Comparison of ENCODE assay signal across 8 mouse cellular contexts in genomic region chr5:29478208-29479197, GRCm38 (mm10). TPM values are rescaled to one million over a fixed set of nuclear protein-coding genes. Genes with fewer than 3 reads are reported as not detected.
A peak's percentile ranks its signal among the peaks of the same experiment; 100 is the strongest.
DNase-seq lines count a peak whose midpoint lies in the region; ATAC-seq and TF ChIP-seq lines count a peak whose summit lies in the region.

Gene Mnx1, minus strand, starts transcription at chr5:29478470.

- no peak within 1 kb of the TSS for H3K27ac ChIP-seq in forebrain, embryonic 14.5 days (ENCODE audit: low read depth, low read length)
- no peak within 1 kb of the TSS for H3K27ac ChIP-seq in liver, embryonic 14.5 days

- ATAC-seq in megakaryocyte, adult 5-6 weeks (ENCODE audit: poor library complexity, severe bottlenecking): no peak
- ATAC-seq in forebrain, embryonic 14.5 days: peak; percentile 32; the same call in 1 of the 2 replicates
- ATAC-seq in liver, embryonic 14.5 days (ENCODE audit: insufficient read depth): no peak

- no peak for TF ChIP-seq EP300 in liver, embryonic 14.5 days (IDR thresholded peaks at IDR 0.05; ENCODE audit: low read depth)

- H3K9ac ChIP-seq in forebrain, embryonic 14.5 days (ENCODE audit: low read length): no peak within 1 kb of the TSS
- H3K9ac ChIP-seq in liver, embryonic 14.5 days (replicated peaks): no peak within 1 kb of the TSS

- TF ChIP-seq CTCF in liver, embryonic 14.5 days (IDR thresholded peaks at IDR 0.05; ENCODE audit: low read depth): no peak

- under 1% methylated on average over 65 of the region's 65 CpGs for WGBS in forebrain, embryonic 14.5 days
- under 1% methylated on average over 65 of the region's 65 CpGs for WGBS in liver, embryonic 14.5 days (ENCODE audit: insufficient replicate concordance)

- no peaks in the 10 kb centered on the region for H3K36me3 ChIP-seq in megakaryocyte, embryonic 14.5 days (replicated peaks; ENCODE audit: low read length)
- no peaks in the 10 kb centered on the region for H3K36me3 ChIP-seq in forebrain, embryonic 14.5 days (ENCODE audit: control insufficient read depth, insufficient read depth, low read length)
- H3K36me3 ChIP-seq in liver, embryonic 14.5 days (replicated peaks; ENCODE audit: control insufficient read depth, insufficient read depth, low read depth): no peaks in the 10 kb centered on the region

- peaks cover 95% of the 10 kb centered on the region for H3K27me3 ChIP-seq in megakaryocyte, embryonic 14.5 days (replicated peaks)
- H3K27me3 ChIP-seq in forebrain, embryonic 14.5 days (replicated peaks; ENCODE audit: control insufficient read depth, insufficient read depth, low read length): peaks cover 98% of the 10 kb centered on the region
- H3K27me3 ChIP-seq in liver, embryonic 14.5 days (ENCODE audit: control insufficient read depth, insufficient read depth, low read length): peaks cover 93% of the 10 kb centered on the region

- peaks cover 41% of the 10 kb centered on the region for H3K4me1 ChIP-seq in megakaryocyte, embryonic 14.5 days
- 0 out of 2 replicates have a peak, but pooled peaks cover 2% of the 10 kb centered on the region for H3K4me1 ChIP-seq in forebrain, embryonic 14.5 days (ENCODE audit: control insufficient read depth, insufficient read depth, low read length)
- H3K4me1 ChIP-seq in liver, embryonic 14.5 days (replicated peaks; ENCODE audit: control insufficient read depth in 2 of 2, insufficient read depth in 2 of 2, low read length in 1 of 2): no peaks in the 10 kb centered on the region

- peak within 1 kb of the TSS; percentile 43 for H3K4me2 ChIP-seq in forebrain, embryonic 14.5 days (ENCODE audit: low read length)
- H3K4me2 ChIP-seq in liver, embryonic 14.5 days (ENCODE audit: low read depth): peak within 1 kb of the TSS; percentile 18

- no peak for DNase-seq in forebrain, embryonic 14.5 days (ENCODE audit: low spot score)
- no peak for DNase-seq in liver, embryonic 14.5 days (ENCODE audit: low read depth in 3 of 3, low spot score in 3 of 3)
- DNase-seq in testis, postnatal 14 days (ENCODE audit: low spot score): peak; percentile 45
- no peak for DNase-seq in layer of hippocampus, adult 9-10 months (ENCODE audit: low spot score)
- no peak for DNase-seq in thymus, adult 18-20 months
- DNase-seq in ovary, adult 18-20 months (ENCODE audit: low spot score): no peak

- H3K9me3 ChIP-seq in megakaryocyte, embryonic 14.5 days: no peaks in the 10 kb centered on the region
- no peaks in the 10 kb centered on the region for H3K9me3 ChIP-seq in forebrain, embryonic 14.5 days (replicated peaks; ENCODE audit: control insufficient read depth, low read length)
- no peaks in the 10 kb centered on the region for H3K9me3 ChIP-seq in liver, embryonic 14.5 days (ENCODE audit: control insufficient read depth, low read length)

- H3K4me3 ChIP-seq in megakaryocyte, embryonic 14.5 days (replicated peaks): peak within 1 kb of the TSS; percentile 59
- peak within 1 kb of the TSS; percentile 26 for H3K4me3 ChIP-seq in forebrain, embryonic 14.5 days (ENCODE audit: low read depth, low read length)
- peak within 1 kb of the TSS in 1 of 2 experiments; percentile 1; a peak in 1 of 4 replicates for H3K4me3 ChIP-seq in liver, embryonic 14.5 days (ENCODE audit: insufficient read depth in 1 of 2, low read depth in 2 of 2, low read length in 2 of 2)

RNA-seq across cellular contexts. Expression of gene Mnx1, which starts in this region (rescaled TPM):
- not detected in 2 replicates for polyA plus RNA-seq in megakaryocyte, embryonic 14.5 days (2012; ENCODE audit: insufficient read depth, low replicate concordance)
- not detected in 2 replicates for total RNA-seq in megakaryocyte, adult 5-6 weeks (2015)
- not detected in 2 replicates for total RNA-seq in megakaryocyte, adult 5-6 weeks (2017)
- polyA plus RNA-seq in forebrain, embryonic 14.5 days (2014; fragmentation: Nextera tagmentation; extraction: Ambion mirVana): not detected in 2 replicates
- polyA plus RNA-seq in liver, embryonic 14.5 days (2012; rRNA removed): not detected in 2 replicates
- not detected in 2 replicates for polyA plus RNA-seq in liver, embryonic 14.5 days (2014; fragmentation: Nextera tagmentation; extraction: Ambion mirVana)

Comparison
In these comparisons a context has a peak if more than half of its experiments do, and no peak if none do; other contexts are left out.
1. Peak in ATAC-seq, H3K4me3 ChIP-seq and H3K4me2 ChIP-seq in forebrain, embryonic 14.5 days; RNA of the gene not detected or under 1 TPM.